Mouse (Mus musculus) small intestine, adult 2 months (tissue): Measurements from ENCODE around the gene Col4a3bp.

ENCODE experiments used
- CTCF ChIP-seq: fragments of 200-500 bp; IDR thresholded peaks from 2 replicates; pipeline ENCODE4 v1.5.1; 2012; ENCODE audit warnings: low read depth, mild to moderate bottlenecking, control low read depth, inconsistent platforms, low read length, moderate library complexity, mixed read lengths; ENCODE audit not compliant: insufficient replicate concordance, insufficient read length; ENCODE audit errors: extremely low read depth
- POLR2A ChIP-seq: fragments of 200-500 bp; IDR thresholded peaks from 2 replicates; pipeline ENCODE4 v1.6.1; 2012; ENCODE audit warnings: low read depth, mild to moderate bottlenecking, control low read depth, inconsistent platforms, low read length, moderate library complexity

- TF ChIP-seq CTCF: no peak
- TF ChIP-seq POLR2A: no peak
Measured at GRCm38 (mm10) chr13:96567977-96568376, 25.6 kb downstream of the Col4a3bp start.
